Mouse (Mus musculus): ENCODE data around the gene Tff3. TPM values are rescaled to one million over a fixed set of nuclear protein-coding genes. Genes with fewer than 3 reads are reported as not detected.

Tff3 gene
- polyA plus RNA-seq, 1 experiment from 2014 or later: not detected

DNA sequence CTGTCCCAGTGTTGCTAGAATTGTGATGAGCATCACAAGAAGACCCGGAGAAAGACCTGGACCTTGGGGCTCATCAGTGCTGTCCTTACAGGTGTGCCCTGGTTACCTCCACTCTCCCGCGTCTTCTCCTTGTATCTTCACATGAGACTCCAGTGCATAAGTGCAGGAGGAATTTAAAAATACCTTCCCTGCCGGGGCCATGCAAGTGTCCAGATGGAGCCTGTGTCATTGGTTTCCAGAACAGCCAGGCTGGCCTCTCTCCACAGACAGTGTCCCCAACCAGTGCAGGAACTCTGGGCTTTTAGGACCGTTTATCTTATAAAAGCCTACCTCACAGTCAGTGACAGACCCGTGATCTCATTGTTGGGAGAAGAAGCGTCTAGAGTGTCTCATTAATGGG lies 33.9 kb downstream of the Tff3 start:
- Histone ChIP-seq H3K9ac (no peak overlapping the region), H3K4me2 (no peak overlapping the region), H3K4me3 (no peak overlapping the region), H3K9me3 (replicated peaks) (peaks cover 14% of the 10 kb centered on the region; the same call in 1 of the 2 replicates), H3K36me3 (peaks cover 6% of the 10 kb centered on the region), H3K4me1 (replicated peaks) (peaks cover 23% of the 10 kb centered on the region), H3K27me3 (replicated peaks) (peaks cover 15% of the 10 kb centered on the region), H3K27ac (ENCODE audit: poor library complexity, severe bottlenecking) (no peak overlapping the region)
- WGBS: 81% methylated on average over 7 of the region's 7 CpGs
- no peak for ATAC-seq (ENCODE audit: insufficient number of reproducible peaks, low FRiP score)

DNA sequence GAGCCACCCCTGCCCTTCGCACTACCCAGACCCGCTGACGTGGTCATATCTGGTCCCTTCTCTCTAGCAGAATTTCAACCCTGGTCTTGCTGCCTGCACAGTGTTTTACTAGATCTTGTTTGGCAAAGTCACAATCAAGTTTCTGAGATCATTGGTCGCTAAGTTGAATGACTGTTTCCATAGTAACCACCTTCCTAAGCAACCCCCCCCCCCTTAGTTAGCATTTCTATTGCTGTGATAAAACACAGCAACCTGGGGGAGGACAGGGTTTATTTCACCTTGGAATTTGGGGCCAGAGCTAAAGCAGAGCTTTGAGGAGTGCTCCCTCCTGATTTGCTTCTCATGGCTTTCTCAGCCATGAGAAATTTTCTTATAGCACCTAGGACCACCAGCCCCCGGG lies 34.7 kb downstream of the Tff3 start:
- WGBS: 59% methylated on average over 5 of the region's 5 CpGs
- Histone ChIP-seq H3K4me3 (no peak overlapping the region), H3K4me2 (no peak overlapping the region), H3K9ac (no peak overlapping the region), H3K27me3 (replicated peaks) (peaks cover 15% of the 10 kb centered on the region), H3K36me3 (peaks cover 6% of the 10 kb centered on the region), H3K27ac (ENCODE audit: poor library complexity, severe bottlenecking) (no peak overlapping the region), H3K4me1 (replicated peaks) (peaks cover 31% of the 10 kb centered on the region), H3K9me3 (replicated peaks) (peaks cover 14% of the 10 kb centered on the region; the same call in 1 of the 2 replicates)
- ATAC-seq (ENCODE audit: insufficient number of reproducible peaks, low FRiP score): no peak

DNA sequence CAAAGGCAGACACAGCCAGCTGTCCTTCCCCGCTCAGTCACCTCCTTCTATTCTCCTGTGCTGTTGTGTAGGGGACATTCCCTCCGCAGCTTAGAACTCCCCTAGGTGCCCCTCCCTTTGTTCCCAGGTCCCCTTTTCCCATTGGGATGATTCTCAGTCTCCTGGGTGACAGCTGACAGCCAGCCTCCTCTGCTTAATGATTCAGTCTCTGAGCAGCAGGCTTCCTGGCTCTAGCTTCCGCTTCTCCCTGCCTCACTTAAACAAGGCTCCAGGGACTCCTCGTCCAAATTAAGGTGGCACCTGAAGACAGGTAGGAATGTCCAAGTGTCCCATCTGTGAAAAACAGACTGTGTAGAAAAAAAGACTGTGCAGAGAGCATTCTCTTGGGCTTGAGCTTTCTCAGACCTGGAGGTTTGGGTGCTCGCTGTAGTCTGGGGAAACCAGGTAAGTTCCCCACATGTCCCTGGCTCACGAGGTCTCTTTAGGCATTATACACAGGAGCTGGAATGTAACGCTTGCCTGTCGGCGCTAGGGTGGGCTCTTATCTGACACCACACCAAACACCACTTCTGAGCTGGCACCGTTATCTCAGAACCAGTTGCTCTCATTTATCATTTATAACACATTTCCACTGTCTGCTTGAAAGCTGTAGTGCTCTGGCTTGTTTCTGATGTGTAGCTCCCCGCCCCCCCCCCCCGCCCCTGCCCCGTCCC lies 38.3 kb downstream of the Tff3 start:
- 11% methylated on average over 13 of the region's 13 CpGs for WGBS
- no peak overlapping the region for H3K27ac ChIP-seq (ENCODE audit: poor library complexity, severe bottlenecking)
- H3K27me3 ChIP-seq (replicated peaks): peaks cover 15% of the 10 kb centered on the region
- 0 out of 2 replicates have a peak overlapping the region, but pooled peaks have one; percentile 4 for H3K4me2 ChIP-seq
- peaks cover 6% of the 10 kb centered on the region; the same call in 1 of the 2 replicates for H3K9me3 ChIP-seq (replicated peaks)
- H3K4me1 ChIP-seq (replicated peaks): peaks cover 46% of the 10 kb centered on the region
- no peak overlapping the region for H3K9ac ChIP-seq
- H3K36me3 ChIP-seq: peaks cover 3% of the 10 kb centered on the region; the same call in 1 of the 2 replicates
- no peak overlapping the region for H3K4me3 ChIP-seq
- peak; percentile 46; the same call in 1 of the 2 replicates for ATAC-seq (ENCODE audit: insufficient number of reproducible peaks, low FRiP score)

DNA sequence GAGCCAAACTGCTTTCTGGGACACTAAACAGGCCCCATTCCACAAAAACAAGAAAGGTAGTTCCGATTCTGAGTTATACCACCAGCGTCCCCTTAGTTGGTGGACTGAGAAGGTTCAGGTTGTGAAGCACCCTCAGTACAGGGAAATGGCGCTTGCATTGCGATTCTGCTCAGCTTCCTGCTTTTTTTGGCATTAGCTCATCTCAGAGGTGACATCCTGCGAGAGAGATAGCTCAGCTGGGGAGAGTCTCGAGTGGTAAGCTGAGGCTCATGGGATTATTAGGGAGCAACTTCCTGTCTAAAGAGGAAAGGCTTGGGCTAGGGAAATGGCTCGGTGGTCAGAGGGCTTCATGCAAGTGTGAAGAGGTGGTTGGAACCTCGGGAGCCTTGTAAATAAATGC lies 39.6 kb downstream of the Tff3 start:
- Histone ChIP-seq H3K9ac (no peak overlapping the region), H3K4me3 (no peak overlapping the region), H3K27me3 (replicated peaks) (peaks cover 15% of the 10 kb centered on the region; the same call in 1 of the 2 replicates), H3K4me2 (no peak overlapping the region), H3K27ac (ENCODE audit: poor library complexity, severe bottlenecking) (no peak overlapping the region), H3K36me3 (no peaks in the 10 kb centered on the region), H3K9me3 (replicated peaks) (peaks cover 6% of the 10 kb centered on the region; the same call in 1 of the 2 replicates), H3K4me1 (replicated peaks) (peaks cover 46% of the 10 kb centered on the region)
- 59% methylated on average over 8 of the region's 8 CpGs for WGBS
- no peak for ATAC-seq (ENCODE audit: insufficient number of reproducible peaks, low FRiP score)

DNA sequence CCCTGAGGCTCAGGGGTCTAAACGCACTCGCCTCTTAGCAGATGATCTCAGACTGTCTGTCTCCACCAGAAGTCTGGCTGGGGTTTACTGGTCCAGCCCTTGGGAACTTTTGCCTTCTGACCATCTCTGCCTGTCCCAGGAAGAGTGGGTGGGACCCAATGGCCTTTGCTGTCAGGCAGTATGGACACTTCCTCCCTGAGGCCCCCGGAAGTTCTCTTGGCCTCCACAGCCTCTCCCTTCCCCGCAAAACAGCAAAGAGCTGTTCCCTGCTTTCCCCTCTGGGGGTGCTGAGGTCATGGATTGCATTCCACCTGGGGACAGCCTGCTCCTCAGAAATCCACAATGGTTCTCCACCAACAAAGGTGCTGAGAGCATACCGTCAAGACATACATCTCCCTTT lies 40.7 kb downstream of the Tff3 start:
- Histone ChIP-seq H3K36me3 (no peaks in the 10 kb centered on the region), H3K4me3 (no peak overlapping the region), H3K27ac (ENCODE audit: poor library complexity, severe bottlenecking) (no peak overlapping the region), H3K4me2 (no peak overlapping the region), H3K27me3 (replicated peaks) (peaks cover 6% of the 10 kb centered on the region; the same call in 1 of the 2 replicates), H3K9me3 (replicated peaks) (peaks cover 6% of the 10 kb centered on the region; the same call in 1 of the 2 replicates), H3K9ac (no peak overlapping the region), H3K4me1 (replicated peaks) (peaks cover 46% of the 10 kb centered on the region)
- 44% methylated on average over 5 of the region's 5 CpGs for WGBS
- ATAC-seq (ENCODE audit: insufficient number of reproducible peaks, low FRiP score): no peak

DNA sequence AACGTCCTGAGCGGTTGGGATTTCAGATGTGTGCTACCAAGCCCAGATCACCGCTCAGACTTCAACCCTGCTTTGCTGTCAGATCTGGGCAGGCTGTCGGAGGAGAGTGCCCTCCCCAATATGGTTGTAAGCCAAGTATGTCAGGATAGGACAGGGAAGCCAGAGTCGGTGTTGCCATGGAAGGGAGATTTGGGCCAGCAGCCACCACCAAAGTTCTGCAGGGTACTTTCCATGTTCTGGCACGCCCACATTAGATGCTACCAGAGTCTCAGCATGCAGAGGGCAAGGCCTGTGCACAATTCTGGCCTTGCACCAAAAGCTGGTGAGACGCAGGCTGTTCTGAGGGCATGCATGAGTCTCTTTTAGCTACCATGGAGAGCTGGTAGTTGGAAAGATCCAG lies 43.2 kb downstream of the Tff3 start:
- Histone ChIP-seq H3K27ac (ENCODE audit: poor library complexity, severe bottlenecking) (no peak overlapping the region), H3K27me3 (replicated peaks) (peaks cover 6% of the 10 kb centered on the region; the same call in 1 of the 2 replicates), H3K36me3 (no peaks in the 10 kb centered on the region), H3K9ac (no peak overlapping the region), H3K9me3 (replicated peaks) (no peaks in the 10 kb centered on the region), H3K4me3 (no peak overlapping the region), H3K4me1 (replicated peaks) (peaks cover 35% of the 10 kb centered on the region), H3K4me2 (no peak overlapping the region)
- WGBS: 88% methylated on average over 7 of the region's 7 CpGs
- ATAC-seq (ENCODE audit: insufficient number of reproducible peaks, low FRiP score): no peak

DNA sequence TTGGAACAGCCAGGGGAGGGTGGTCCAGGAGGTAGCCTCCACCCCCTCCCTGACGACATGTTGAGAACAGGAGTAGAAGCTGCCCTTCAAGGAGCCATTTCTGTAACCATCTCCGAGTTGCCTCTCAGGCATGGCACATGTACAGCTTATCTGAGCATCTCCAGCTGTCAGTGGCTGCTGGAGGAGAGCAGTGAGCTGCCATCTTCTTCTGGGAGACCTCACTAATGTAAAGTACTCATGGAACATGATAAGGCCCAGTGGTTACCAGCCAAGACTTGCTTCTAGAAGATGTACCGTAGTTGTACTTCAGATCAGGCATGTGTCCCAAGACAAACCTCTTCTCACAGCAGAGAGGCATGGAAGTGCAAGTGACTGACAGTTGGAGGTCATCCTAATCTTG lies 43.9 kb downstream of the Tff3 start:
- H3K4me3 ChIP-seq: no peak overlapping the region
- WGBS: 70% methylated on average over 3 of the region's 3 CpGs
- no peaks in the 10 kb centered on the region for H3K36me3 ChIP-seq
- H3K4me1 ChIP-seq (replicated peaks): peaks cover 28% of the 10 kb centered on the region
- no peak overlapping the region for H3K9ac ChIP-seq
- no peak overlapping the region for H3K27ac ChIP-seq (ENCODE audit: poor library complexity, severe bottlenecking)
- H3K9me3 ChIP-seq (replicated peaks): no peaks in the 10 kb centered on the region
- no peak overlapping the region for H3K4me2 ChIP-seq
- H3K27me3 ChIP-seq (replicated peaks): peaks cover 6% of the 10 kb centered on the region; the same call in 1 of the 2 replicates
- ATAC-seq (ENCODE audit: insufficient number of reproducible peaks, low FRiP score): no peak

DNA sequence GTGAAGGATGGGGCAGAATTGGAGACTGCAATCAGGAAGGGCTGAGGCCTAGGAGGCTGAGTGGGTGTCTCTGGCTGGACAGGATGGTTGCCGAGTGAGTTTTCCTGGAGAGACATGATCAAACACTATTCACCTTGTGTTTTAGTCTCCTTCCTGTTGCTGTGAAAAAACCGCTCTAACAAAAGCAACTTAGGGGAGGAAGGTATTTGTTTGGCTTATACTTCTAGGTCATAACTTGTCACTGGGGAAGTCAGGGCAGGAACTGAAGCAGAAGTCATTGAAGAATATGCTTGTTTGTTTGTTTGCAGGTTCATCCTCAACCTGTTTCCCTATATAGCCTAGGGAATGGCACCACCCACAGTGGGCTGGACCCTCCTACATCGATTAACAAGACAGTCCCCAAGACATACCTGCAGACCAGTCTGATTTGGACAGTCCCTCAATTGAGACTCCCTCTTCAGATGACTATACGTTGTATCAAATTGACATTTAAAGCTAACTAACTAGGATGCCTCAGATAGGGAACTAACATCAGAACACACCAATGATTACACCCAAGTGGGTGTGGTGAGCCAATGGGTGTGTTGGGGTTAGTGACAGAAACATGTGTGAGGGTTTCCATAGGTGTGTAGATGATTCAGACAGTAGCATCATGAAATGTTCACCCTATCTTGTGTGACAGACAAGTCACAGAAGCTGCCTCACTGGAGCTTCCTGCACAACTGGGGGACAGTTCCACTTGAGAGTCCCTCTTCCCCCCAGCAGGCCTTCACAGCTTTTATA lies 47.0 kb downstream of the Tff3 start:
- no peak overlapping the region for H3K27ac ChIP-seq (ENCODE audit: poor library complexity, severe bottlenecking)
- H3K4me1 ChIP-seq (replicated peaks): peaks cover 20% of the 10 kb centered on the region
- no peak overlapping the region for H3K4me3 ChIP-seq
- no peaks in the 10 kb centered on the region for H3K9me3 ChIP-seq (replicated peaks)
- H3K27me3 ChIP-seq (replicated peaks): no peaks in the 10 kb centered on the region
- 84% methylated on average over 4 of the region's 4 CpGs for WGBS
- no peak overlapping the region for H3K9ac ChIP-seq
- no peak for ATAC-seq (ENCODE audit: insufficient number of reproducible peaks, low FRiP score)
- H3K4me2 ChIP-seq: no peak overlapping the region
- H3K36me3 ChIP-seq: no peaks in the 10 kb centered on the region

DNA sequence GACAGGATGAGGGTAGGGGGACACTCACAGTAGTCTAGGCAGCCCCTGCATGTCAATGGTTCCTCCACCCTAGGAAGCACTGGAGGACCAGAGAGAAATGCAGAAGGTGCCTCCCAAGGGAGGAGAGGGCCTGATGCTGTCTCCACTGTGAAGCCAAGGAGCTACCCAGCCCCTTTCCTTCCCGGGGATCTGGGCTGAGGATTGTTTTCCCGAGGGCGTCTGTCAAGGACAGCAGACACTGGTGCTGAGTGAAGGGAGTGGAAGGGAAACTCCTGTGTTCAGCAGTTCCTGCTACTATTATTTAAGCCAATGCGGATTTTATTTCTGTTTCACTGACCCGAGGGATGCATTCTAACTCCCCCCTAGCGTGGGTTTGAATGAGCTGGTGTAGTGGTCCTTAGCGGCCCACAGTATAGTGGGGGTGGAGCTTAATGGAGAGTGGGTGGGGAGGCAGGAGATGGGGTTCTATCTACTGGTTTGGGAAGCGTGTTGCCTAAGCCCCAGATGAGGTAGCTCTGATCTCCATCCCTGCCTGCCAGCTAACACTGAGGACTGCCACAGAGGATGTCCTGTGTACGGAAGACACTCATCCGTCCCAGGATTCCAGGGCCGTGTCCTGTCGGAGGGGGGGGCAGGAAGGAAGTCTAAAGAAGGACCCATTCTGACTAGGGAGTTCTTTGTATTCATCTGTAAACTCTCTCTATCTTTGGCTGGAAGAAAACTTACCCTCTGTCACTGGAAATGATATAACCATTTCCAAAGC lies 50.2 kb downstream of the Tff3 start:
- Histone ChIP-seq H3K27me3 (replicated peaks) (no peaks in the 10 kb centered on the region), H3K4me1 (replicated peaks) (peaks cover 33% of the 10 kb centered on the region), H3K9me3 (replicated peaks) (no peaks in the 10 kb centered on the region), H3K4me2 (no peak overlapping the region), H3K9ac (no peak overlapping the region), H3K4me3 (no peak overlapping the region), H3K36me3 (no peaks in the 10 kb centered on the region), H3K27ac (ENCODE audit: poor library complexity, severe bottlenecking) (peak overlapping the region; percentile 16; the same call in 1 of the 2 replicates)
- 0 out of 2 replicates have a peak, but pooled peaks have one; percentile 37 for ATAC-seq (ENCODE audit: insufficient number of reproducible peaks, low FRiP score)
- 39% methylated on average over 12 of the region's 12 CpGs for WGBS

DNA sequence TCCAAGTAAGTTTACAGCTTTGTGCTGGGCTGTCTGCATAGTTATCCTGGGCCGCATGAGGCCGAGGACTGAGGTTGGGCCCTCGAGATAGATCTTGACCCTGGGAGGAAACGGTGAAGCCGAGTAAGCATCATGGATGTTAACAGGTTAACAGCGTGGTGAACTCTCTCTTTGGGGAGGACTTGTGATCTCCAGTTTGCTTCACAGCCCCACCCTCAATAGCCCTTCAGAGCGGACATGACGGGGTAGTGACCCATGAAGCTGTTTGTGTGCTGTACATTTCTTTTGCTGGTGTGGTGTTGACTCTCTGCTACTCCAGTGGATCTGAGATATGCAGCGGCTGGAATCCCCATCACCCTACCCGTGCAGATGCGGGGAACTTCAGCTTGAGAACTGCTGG lies 50.9 kb downstream of the Tff3 start:
- no peak overlapping the region for H3K9ac ChIP-seq
- H3K4me1 ChIP-seq (replicated peaks): peaks cover 40% of the 10 kb centered on the region
- no peak overlapping the region for H3K4me2 ChIP-seq
- WGBS: 81% methylated on average over 11 of the region's 11 CpGs
- no peak overlapping the region for H3K4me3 ChIP-seq
- no peaks in the 10 kb centered on the region for H3K36me3 ChIP-seq
- no peaks in the 10 kb centered on the region for H3K9me3 ChIP-seq (replicated peaks)
- H3K27me3 ChIP-seq (replicated peaks): no peaks in the 10 kb centered on the region
- H3K27ac ChIP-seq (ENCODE audit: poor library complexity, severe bottlenecking): no peak overlapping the region
- ATAC-seq (ENCODE audit: insufficient number of reproducible peaks, low FRiP score): no peak

DNA sequence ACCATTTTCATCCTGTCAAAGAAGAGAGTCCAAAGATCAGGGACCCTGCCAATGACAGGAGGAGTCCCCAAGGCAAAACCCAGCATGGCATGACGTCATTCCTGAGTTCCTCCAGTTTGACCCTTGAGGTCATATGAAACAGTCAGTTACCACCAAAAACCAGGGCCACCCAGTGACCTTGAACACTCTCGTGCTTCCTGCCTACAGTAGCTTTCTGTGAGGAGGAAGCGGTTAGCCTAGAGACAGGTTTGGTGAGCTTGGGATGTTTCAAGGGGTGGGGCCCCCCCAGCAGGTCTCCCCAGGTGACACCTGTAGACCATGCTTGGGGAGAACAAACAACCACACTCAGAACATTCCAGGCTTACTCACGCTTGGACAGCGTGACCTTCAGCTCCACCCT lies 51.9 kb downstream of the Tff3 start:
- 64% methylated on average over 5 of the region's 5 CpGs for WGBS
- Histone ChIP-seq H3K36me3 (no peaks in the 10 kb centered on the region), H3K4me3 (no peak overlapping the region), H3K27me3 (replicated peaks) (no peaks in the 10 kb centered on the region), H3K9me3 (replicated peaks) (no peaks in the 10 kb centered on the region), H3K27ac (ENCODE audit: poor library complexity, severe bottlenecking) (no peak overlapping the region), H3K4me2 (no peak overlapping the region), H3K9ac (no peak overlapping the region), H3K4me1 (replicated peaks) (peaks cover 50% of the 10 kb centered on the region)
- no peak for ATAC-seq (ENCODE audit: insufficient number of reproducible peaks, low FRiP score)

All from heart, embryonic 12.5 days (tissue).